Comparison of ENCODE assay signal across 8 mouse cellular contexts in genomic region chr1:127774501-127774880, GRCm38 (mm10). TPM values are rescaled to one million over a fixed set of nuclear protein-coding genes. Genes with fewer than 3 reads are reported as not detected.
A peak's percentile ranks its signal among the peaks of the same experiment; 100 is the strongest.
DNase-seq lines count a peak whose midpoint lies in the region; ATAC-seq and TF ChIP-seq lines count a peak whose summit lies in the region.

No protein-coding gene starts in this region.

- H3K27me3 ChIP-seq in CH12.LX (replicated peaks), result no peaks in the 10 kb centered on the region
- no peaks in the 10 kb centered on the region for H3K27me3 ChIP-seq in erythroblast, embryonic 14.5 days (ENCODE audit: control insufficient read depth)

- no peak for TF ChIP-seq CTCF in CH12.LX (conservative IDR thresholded peaks at IDR 0.05 in 1 of 2, IDR thresholded peaks at IDR 0.05 in 1 of 2; ENCODE audit: low read depth in 2 of 2, low read length in 2 of 2)

- peak overlapping the region; percentile 95 for H3K9ac ChIP-seq in CH12.LX (ENCODE audit: insufficient read depth, low read depth)

- H3K4me1 ChIP-seq in CH12.LX (ENCODE audit: control insufficient read depth in 1 of 2, insufficient read depth in 2 of 2), result peaks cover 2 to 41% of the 10 kb centered on the region in 2 experiments; a peak in 2 of 4 replicates
- H3K4me1 ChIP-seq in erythroblast, embryonic 14.5 days (ENCODE audit: control insufficient read depth), result peaks cover 51% of the 10 kb centered on the region

- peak overlapping the region; percentile 75 to 97 (median 85) for H3K4me3 ChIP-seq in CH12.LX (replicated peaks in 1 of 3; ENCODE audit: low read depth in 2 of 3, low read length in 2 of 3, poor library complexity in 1 of 3)
- peak overlapping the region; percentile 87 for H3K4me3 ChIP-seq in erythroblast, embryonic 14.5 days (replicated peaks)

- no peaks in the 10 kb centered on the region for H3K9me3 ChIP-seq in CH12.LX (replicated peaks; ENCODE audit: low read length)
- H3K9me3 ChIP-seq in erythroblast, embryonic 14.5 days (ENCODE audit: control insufficient read depth, low read length), result no peaks in the 10 kb centered on the region

- H3K79me2 ChIP-seq in CH12.LX (replicated peaks; ENCODE audit: control insufficient read depth, extremely low read depth, insufficient read depth, poor library complexity, severe bottlenecking), result peaks cover 50% of the 10 kb centered on the region

- TF ChIP-seq POLR2A in CH12.LX (IDR thresholded peaks at IDR 0.05; ENCODE audit: low read depth, low read length), result no peak

- no peak for DNase-seq in frontal cortex, postnatal 14 days (ENCODE audit: low spot score in 2 of 2)
- DNase-seq in CH12.LX (ENCODE audit: extremely low read depth), result peak; percentile 37
- DNase-seq in induced T-regulatory cell, adult 2 months (ENCODE audit: low read depth), result peak; percentile 68
- peak; percentile 48 for DNase-seq in lung, postnatal 25 days (ENCODE audit: low spot score)
- DNase-seq in urinary bladder, adult 2 months (ENCODE audit: low spot score), result no peak
- no peak for DNase-seq in c-Kit-positive CD71-positive TER-119-positive erythroid progenitor cells, embryonic 14.5 days (ENCODE audit: low spot score)

- TF ChIP-seq RAD21 in CH12.LX (IDR thresholded peaks at IDR 0.05; ENCODE audit: low read depth, low read length), result no peak

- ATAC-seq in frontal cortex, adult (ENCODE audit: low TSS enrichment), result peak; percentile 54

- no peak overlapping the region for H3K4me2 ChIP-seq in CH12.LX (ENCODE audit: insufficient read depth, low read depth, poor library complexity, severe bottlenecking)

- in situ Hi-C loops in CH12.LX (cut with MboI; ENCODE audit: low pct_ligation_motif_present, low pct_unique_long_range_greater_than_20kb, low sequenced_read_pairs), result loop anchor here (5.0 to 25.0 kb wide), 2 partner anchors 162 to 287 kb away; no protein-coding TSS in a partner anchor

- dilution Hi-C loops in CH12.LX (cut with MboI; ENCODE audit: extremely low pct_ligation_motif_present, extremely low pct_unique_long_range_greater_than_20kb, low sequenced_read_pairs), result no loop called here

- peak overlapping the region; percentile 81 for H3K27ac ChIP-seq in CH12.LX (ENCODE audit: insufficient read depth, low read depth)

- peaks cover 0 to 25% of the 10 kb centered on the region in 2 experiments for H3K36me3 ChIP-seq in CH12.LX (replicated peaks in 1 of 2; ENCODE audit: control insufficient read depth in 1 of 2, insufficient read depth in 1 of 2, low read length in 1 of 2)
- peaks cover 49% of the 10 kb centered on the region for H3K36me3 ChIP-seq in erythroblast, embryonic 14.5 days (ENCODE audit: control insufficient read depth)

- TF ChIP-seq EP300 in CH12.LX (IDR thresholded peaks at IDR 0.05; ENCODE audit: low read length), result no peak

TF ChIP-seq in CH12.LX, 34 proteins besides CTCF, POLR2A, EP300 and RAD21:
- TF ChIP-seq UBTF (IDR thresholded peaks at IDR 0.05; ENCODE audit: low read depth, low read length) (peak; percentile 20; the same call in 1 of the 2 replicates), ZNF384 (IDR thresholded peaks at IDR 0.05; ENCODE audit: low read depth, low read length) (no peak), MYC (IDR thresholded peaks at IDR 0.05; ENCODE audit: low read depth, low read length) (peak; percentile 20; the same call in 1 of the 2 replicates), IRF4 (IDR thresholded peaks at IDR 0.05; ENCODE audit: low read depth, low read length) (0 out of 2 replicates have a peak, but pooled peaks have one; percentile 4)

RNA-seq across cellular contexts. Expression of gene Ccnt2, which starts 0.5 kb away (rescaled TPM):
- 18.1 and 18.6 TPM in 2 replicates for total RNA-seq in CH12.LX (2012; rRNA removed)
- 30.8 and 36.5 TPM in 2 replicates for total RNA-seq in CH12.LX (2014; rRNA removed)
- 25.9 and 27.4 TPM in 2 replicates for polyA plus RNA-seq in CH12.LX (2012; ENCODE audit: insufficient read length, low read depth)
- 1.2 TPM in 2 replicates for polyA plus RNA-seq in erythroblast, embryonic 14.5 days (2012)
- 39.7 and 39.8 TPM in 2 replicates for polyA plus RNA-seq in urinary bladder, adult 2 months (2012; rRNA removed)

RNA-seq across cellular contexts. Expression of gene Acmsd, which starts 45.3 kb away (rescaled TPM):
- total RNA-seq in CH12.LX (2012; rRNA removed) (not detected in 2 replicates), CH12.LX (2014; rRNA removed) (not detected in 2 replicates)
- polyA plus RNA-seq in CH12.LX (2012; ENCODE audit: insufficient read length, low read depth), result not detected in 2 replicates
- 0.32 and 0.40 TPM in 2 replicates for polyA plus RNA-seq in erythroblast, embryonic 14.5 days (2012)
- not detected in 2 replicates for polyA plus RNA-seq in urinary bladder, adult 2 months (2012; rRNA removed)

Comparison
In these comparisons a context has a peak if more than half of its experiments do, and no peak if none do; other contexts are left out.
1. DNase-seq: peak in CH12.LX (single experiment), induced T-regulatory cell, adult 2 months (single experiment) and lung, postnatal 25 days (single experiment); none in frontal cortex, postnatal 14 days (0 of 2), urinary bladder, adult 2 months (single experiment) and c-Kit-positive CD71-positive TER-119-positive erythroid progenitor cells, embryonic 14.5 days (single experiment).
2. RNA of gene Ccnt2, which starts 0.5 kb away (polyA plus RNA-seq): 39.7 to 39.8 TPM in urinary bladder, adult 2 months and 25.9 to 27.4 TPM in CH12.LX; 1.2 TPM in erythroblast, embryonic 14.5 days; every median in the first group is over 10 times any median in the second.